Mouse (Mus musculus): Measurements from ENCODE around the gene Zfp629. TPM values are rescaled to one million over a fixed set of nuclear protein-coding genes. Genes with fewer than 3 reads are reported as not detected.

Zfp629 gene
- polyA plus RNA-seq, 1 experiment: 10.4 TPM

GRCm38 (mm10) chr7:127572895-127573471 lies 42.6 kb downstream of the Zfp629 start, which contains the start of gene Phkg2:
Gene Phkg2 (plus strand): TSS chr7:127573340.
- H3K36me3 ChIP-seq (ENCODE audit: control insufficient read depth, insufficient read depth, low read length): no peaks in the 10 kb centered on the region; the same call in 1 of the 2 replicates
- no peaks in the 10 kb centered on the region for H3K27me3 ChIP-seq (ENCODE audit: control insufficient read depth, insufficient read depth, low read length)
- H3K4me1 ChIP-seq (ENCODE audit: control insufficient read depth, insufficient read depth, low read length): peaks cover 3% of the 10 kb centered on the region
- peak within 1 kb of the TSS; percentile 88 for H3K4me3 ChIP-seq (ENCODE audit: control insufficient read depth, low read depth, low read length)
- TF ChIP-seq POLR2A (IDR thresholded peaks at IDR 0.05; ENCODE audit: control insufficient read depth, low read depth, low read length): 0 out of 2 replicates have a peak, but pooled peaks have one; percentile 34
- TF ChIP-seq CTCF (IDR thresholded peaks at IDR 0.05; ENCODE audit: control insufficient read depth, insufficient read depth, insufficient replicate concordance, low read depth, low read length): no peak
- peak within 1 kb of the TSS; percentile 92 for H3K27ac ChIP-seq (ENCODE audit: control insufficient read depth, insufficient read depth, low read depth, low read length)

GRCm38 (mm10) chr7:127564381-127565150 lies 51.0 kb downstream of the Zfp629 start:
- TF ChIP-seq CTCF (IDR thresholded peaks at IDR 0.05; ENCODE audit: control insufficient read depth, insufficient read depth, insufficient replicate concordance, low read depth, low read length) (no peak), POLR2A (IDR thresholded peaks at IDR 0.05; ENCODE audit: control insufficient read depth, low read depth, low read length) (no peak)
- Histone ChIP-seq H3K27ac (ENCODE audit: control insufficient read depth, insufficient read depth, low read depth, low read length) (no peak overlapping the region), H3K36me3 (ENCODE audit: control insufficient read depth, insufficient read depth, low read length) (peaks cover 4% of the 10 kb centered on the region), H3K4me3 (ENCODE audit: control insufficient read depth, low read depth, low read length) (peak overlapping the region; percentile 77), H3K27me3 (ENCODE audit: control insufficient read depth, insufficient read depth, low read length) (no peaks in the 10 kb centered on the region), H3K4me1 (ENCODE audit: control insufficient read depth, insufficient read depth, low read length) (no peaks in the 10 kb centered on the region)

GRCm38 (mm10) chr7:127561340-127561858 lies 54.2 kb downstream of the Zfp629 start, which contains the start of gene Tmem265:
Gene Tmem265 (plus strand): TSS chr7:127561390.
- Histone ChIP-seq H3K4me3 (ENCODE audit: control insufficient read depth, low read depth, low read length) (no peak within 1 kb of the TSS), H3K36me3 (ENCODE audit: control insufficient read depth, insufficient read depth, low read length) (peaks cover 5% of the 10 kb centered on the region), H3K4me1 (ENCODE audit: control insufficient read depth, insufficient read depth, low read length) (no peaks in the 10 kb centered on the region), H3K27ac (ENCODE audit: control insufficient read depth, insufficient read depth, low read depth, low read length) (no peak within 1 kb of the TSS), H3K27me3 (ENCODE audit: control insufficient read depth, insufficient read depth, low read length) (no peaks in the 10 kb centered on the region)
- TF ChIP-seq CTCF (IDR thresholded peaks at IDR 0.05; ENCODE audit: control insufficient read depth, insufficient read depth, insufficient replicate concordance, low read depth, low read length) (no peak), POLR2A (IDR thresholded peaks at IDR 0.05; ENCODE audit: control insufficient read depth, low read depth, low read length) (no peak)

- TF ChIP-seq POLR2A (IDR thresholded peaks at IDR 0.05; ENCODE audit: control insufficient read depth, low read depth, low read length) (no peak), CTCF (IDR thresholded peaks at IDR 0.05; ENCODE audit: control insufficient read depth, insufficient read depth, insufficient replicate concordance, low read depth, low read length) (no peak)
- Histone ChIP-seq H3K4me3 (ENCODE audit: control insufficient read depth, low read depth, low read length) (no peak overlapping the region), H3K36me3 (ENCODE audit: control insufficient read depth, insufficient read depth, low read length) (peaks cover 5% of the 10 kb centered on the region)
These were observed 55.0 kb downstream of the Zfp629 start for GRCm38 (mm10) chr7:127560580-127560979.

More at GRCm38 (mm10) chr7:127560580-127560979, 55.0 kb downstream of the Zfp629 start:
- no peaks in the 10 kb centered on the region for H3K4me1 ChIP-seq (ENCODE audit: control insufficient read depth, insufficient read depth, low read length)
- no peak overlapping the region for H3K27ac ChIP-seq (ENCODE audit: control insufficient read depth, insufficient read depth, low read depth, low read length)
- H3K27me3 ChIP-seq (ENCODE audit: control insufficient read depth, insufficient read depth, low read length): no peaks in the 10 kb centered on the region

Other genes starting within 250 kb of the Zfp629 start
- gene Zfp747, start 239.7 kb downstream of the Zfp629 start, polyA plus RNA-seq (2012; rRNA removed): 1.0 and 1.4 TPM in 2 replicates
- gene 9130019O22Rik, start 228.6 kb downstream of the Zfp629 start, polyA plus RNA-seq (2012; rRNA removed): 0.32 and 0.37 TPM in 2 replicates
- gene E430018J23Rik, start 222.2 kb downstream of the Zfp629 start, polyA plus RNA-seq (2012; rRNA removed): 6.2 and 6.7 TPM in 2 replicates
- 0.30 and 0.31 TPM in 2 replicates for gene Zfp764, start 209.0 kb downstream of the Zfp629 start, polyA plus RNA-seq (2012; rRNA removed)
- gene Zfp688, start 193.7 kb downstream of the Zfp629 start, polyA plus RNA-seq (2012; rRNA removed): 18.6 and 30.1 TPM in 2 replicates
- 11.2 and 12.7 TPM in 2 replicates for gene Zfp689, start 166.6 kb downstream of the Zfp629 start, polyA plus RNA-seq (2012; rRNA removed)
- 55.4 and 58.4 TPM in 2 replicates for gene Prr14, start 156.2 kb downstream of the Zfp629 start, polyA plus RNA-seq (2012; rRNA removed)
- gene Fbrs, start 136.6 kb downstream of the Zfp629 start, polyA plus RNA-seq (2012; rRNA removed): 42.8 and 44.8 TPM in 2 replicates
- gene Srcap, start 103.8 kb downstream of the Zfp629 start, polyA plus RNA-seq (2012; rRNA removed): 13.7 and 20.0 TPM in 2 replicates
- gene Gm42715, start 96.2 kb downstream of the Zfp629 start, polyA plus RNA-seq (2012; rRNA removed): 6.1 and 6.6 TPM in 2 replicates
- 4.3 and 4.5 TPM in 2 replicates for gene Tmem265, start 54.4 kb downstream of the Zfp629 start, polyA plus RNA-seq (2012; rRNA removed)
- gene Phkg2, start 42.5 kb downstream of the Zfp629 start, polyA plus RNA-seq (2012; rRNA removed): 1,776 and 1,820 TPM in 2 replicates
- gene Ccdc189, start 27.2 kb downstream of the Zfp629 start, polyA plus RNA-seq (2012; rRNA removed): 200 and 220 TPM in 2 replicates
- 56.5 and 63.5 TPM in 2 replicates for gene Rnf40, start 27.0 kb downstream of the Zfp629 start, polyA plus RNA-seq (2012; rRNA removed)
- 69.0 and 79.6 TPM in 2 replicates for gene Bcl7c, start 93.1 kb upstream of the Zfp629 start, polyA plus RNA-seq (2012; rRNA removed)
- 4.7 and 5.1 TPM in 2 replicates for gene Ctf1, start 96.9 kb upstream of the Zfp629 start, polyA plus RNA-seq (2012; rRNA removed)
- 0.07 TPM in 1 of 2 replicates, not detected in the other for gene Ctf2, start 116.4 kb upstream of the Zfp629 start, polyA plus RNA-seq (2012; rRNA removed)
- gene Fbxl19, start 128.7 kb upstream of the Zfp629 start, polyA plus RNA-seq (2012; rRNA removed): 36.9 and 37.2 TPM in 2 replicates
- 13.8 and 13.9 TPM in 2 replicates for gene Orai3, start 154.0 kb upstream of the Zfp629 start, polyA plus RNA-seq (2012; rRNA removed)
- 15.9 and 18.2 TPM in 2 replicates for gene Setd1a, start 160.9 kb upstream of the Zfp629 start, polyA plus RNA-seq (2012; rRNA removed)
- not detected in 2 replicates for gene Gm49388, start 169.8 kb upstream of the Zfp629 start, polyA plus RNA-seq (2012; rRNA removed)
- 6.1 and 7.1 TPM in 2 replicates for gene Hsd3b7, start 184.8 kb upstream of the Zfp629 start, polyA plus RNA-seq (2012; rRNA removed)
- gene Stx4a, start 208.5 kb upstream of the Zfp629 start, polyA plus RNA-seq (2012; rRNA removed): 18.3 and 19.4 TPM in 2 replicates
- 2.2 and 2.4 TPM in 2 replicates for gene Stx1b, start 208.8 kb upstream of the Zfp629 start, polyA plus RNA-seq (2012; rRNA removed)

All from testis, adult 2 months (tissue).